Mouse (Mus musculus) myocyte (in vitro differentiated cells): ENCODE data around the gene Nf1. TPM values are rescaled to one million over a fixed set of nuclear protein-coding genes. Genes with fewer than 3 reads are reported as not detected.

Source experiments
- H3K27me3 ChIP-seq: one replicate; pipeline ENCODE4 v1.6.1; 2011; ENCODE audit not compliant: control insufficient read depth, insufficient read depth, insufficient read length
- H3K36me3 ChIP-seq: one replicate; pipeline ENCODE4 v1.6.1; 2011; ENCODE audit not compliant: control insufficient read depth, insufficient read depth
- H3K4me2 ChIP-seq: one replicate; pipeline ENCODE4 v1.6.1; 2011; ENCODE audit warnings: low read depth, control low read depth
- H3K4me3 ChIP-seq: one replicate; pipeline ENCODE4 v1.5.1; 2011; ENCODE audit warnings: mild to moderate bottlenecking, control low read depth, moderate library complexity
- H3K79me2 ChIP-seq: one replicate; pipeline ENCODE4 v1.6.1; 2011; ENCODE audit not compliant: control insufficient read depth, insufficient read depth
- H3ac ChIP-seq: one replicate; pipeline ENCODE4 v1.6.1; 2011; ENCODE audit not compliant: control insufficient read depth, insufficient read length
- CEBPB ChIP-seq: IDR thresholded peaks from 2 replicates; pipeline ENCODE4 v1.6.1; 2011; ENCODE audit warnings: mild to moderate bottlenecking, moderate library complexity; ENCODE audit not compliant: poor library complexity, insufficient read depth, severe bottlenecking
- E2F4 ChIP-seq: IDR thresholded peaks from one replicate; pipeline ENCODE4 v1.6.1; 2011; ENCODE audit warnings: mild to moderate bottlenecking, control low read depth, moderate library complexity; ENCODE audit not compliant: insufficient read depth
- MAX ChIP-seq: IDR thresholded peaks from one replicate; pipeline ENCODE4 v1.6.1; 2011; ENCODE audit warnings: low read depth, mild to moderate bottlenecking, control low read depth
- MYOD1 ChIP-seq, 3 experiments: IDR thresholded peaks; one replicate each; pipeline ENCODE4 v1.6.1; 2011; ENCODE audit warnings: control low read depth in 2 of 3, low read depth in 2 of 3, mild to moderate bottlenecking in 2 of 3, moderate library complexity in 1 of 3; ENCODE audit not compliant: insufficient read length in 2 of 3, control insufficient read depth in 1 of 3
- MYOG ChIP-seq, 3 experiments: IDR thresholded peaks; one replicate each; pipeline ENCODE4 v1.6.1; 2011; ENCODE audit warnings: control low read depth in 2 of 3, low read depth in 2 of 3, mild to moderate bottlenecking in 2 of 3; ENCODE audit not compliant: insufficient read length in 2 of 3, control insufficient read depth in 1 of 3, insufficient read depth in 1 of 3
- POLR2A ChIP-seq: IDR thresholded peaks from one replicate; pipeline ENCODE4 v1.6.1; 2011; ENCODE audit warnings: low read depth, mild to moderate bottlenecking, control low read depth, moderate library complexity; ENCODE audit not compliant: insufficient read length
- POLR2AphosphoS2 ChIP-seq: IDR thresholded peaks from one replicate; pipeline ENCODE4 v1.6.1; 2011; ENCODE audit warnings: low read depth, control low read depth; ENCODE audit not compliant: insufficient read length
- REST ChIP-seq: IDR thresholded peaks from one replicate; pipeline ENCODE4 v1.6.1; 2011; ENCODE audit warnings: mild to moderate bottlenecking, control low read depth, moderate library complexity; ENCODE audit not compliant: insufficient read depth, insufficient read length
- SRF ChIP-seq: IDR thresholded peaks from one replicate; pipeline ENCODE4 v1.6.1; 2011; ENCODE audit warnings: low read depth; ENCODE audit not compliant: control insufficient read depth, insufficient read length
- TCF12 ChIP-seq: IDR thresholded peaks from one replicate; pipeline ENCODE4 v1.6.1; 2011; ENCODE audit warnings: mild to moderate bottlenecking, control low read depth; ENCODE audit not compliant: poor library complexity, insufficient read depth, severe bottlenecking
- TCF3 ChIP-seq: IDR thresholded peaks from one replicate; pipeline ENCODE4 v1.6.1; 2011; ENCODE audit warnings: low read depth, control low read depth; ENCODE audit not compliant: insufficient read length
- USF1 ChIP-seq: IDR thresholded peaks from one replicate; pipeline ENCODE4 v1.6.1; 2011; ENCODE audit warnings: low read depth, mild to moderate bottlenecking, control low read depth, moderate library complexity
- polyA plus RNA-seq: library from polyadenylated mRNA; unstranded; fragments of >200 nt; fragmentation: generic; extraction: Trizol; gene quantifications from one replicate; pipeline ENCODE4 v1.2.1, GENCODE M21; 2012; ENCODE audit warnings: missing spikeins

The Nf1 gene
- polyA plus RNA-seq, 1 experiment: 8.2 TPM

DNA sequence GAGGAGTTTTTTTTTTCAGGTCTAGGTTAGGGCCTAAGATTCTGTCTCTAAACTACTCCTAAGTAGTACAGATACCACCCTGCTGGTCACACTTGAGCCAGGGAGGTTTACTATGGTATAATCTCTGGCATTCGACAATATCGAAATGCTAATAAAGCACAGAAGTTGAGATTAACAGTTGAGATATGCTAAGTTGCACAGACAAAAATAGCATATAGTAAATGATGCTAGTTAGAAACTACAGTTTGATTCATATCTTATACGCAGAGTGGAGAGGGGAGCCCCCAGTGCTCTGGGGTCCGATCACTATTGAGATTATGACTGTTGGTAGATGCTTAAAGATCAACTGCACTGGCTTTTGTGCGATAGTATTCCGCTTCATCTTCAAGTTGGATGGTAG lies 189.7 kb downstream of the Nf1 start:
- no peak for TF ChIP-seq MAX
- Histone ChIP-seq H3K36me3 (peaks cover 31% of the 10 kb centered on the region), H3K79me2 (peaks cover 10% of the 10 kb centered on the region), H3K4me3 (peak overlapping the region; percentile 21), H3K4me2 (peak overlapping the region; percentile 94), H3ac (no peak overlapping the region), H3K27me3 (no peaks in the 10 kb centered on the region)

DNA sequence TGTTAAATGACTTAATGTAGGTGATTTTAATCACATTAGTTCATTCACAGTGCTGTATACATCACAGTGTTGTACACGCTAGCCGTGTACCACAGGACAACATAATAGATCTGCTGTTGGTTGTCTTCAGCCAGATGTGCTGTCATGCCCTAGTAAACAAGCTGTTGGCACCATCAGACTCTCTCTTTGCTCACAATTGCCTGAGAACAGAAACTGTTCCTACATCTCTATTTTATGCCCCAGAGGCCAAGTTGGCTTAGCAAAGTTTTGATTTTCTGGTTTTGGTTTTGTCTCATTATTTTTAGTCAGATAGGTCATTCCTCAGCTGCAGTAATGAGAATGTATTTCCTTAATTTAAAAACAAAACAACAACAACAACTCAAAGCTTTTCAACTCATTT lies 190.2 kb downstream of the Nf1 start:
- peaks cover 10% of the 10 kb centered on the region for H3K79me2 ChIP-seq
- H3K4me3 ChIP-seq: peak overlapping the region; percentile 21
- no peak overlapping the region for H3ac ChIP-seq
- H3K4me2 ChIP-seq: peak overlapping the region; percentile 94
- no peak for TF ChIP-seq E2F4
- TF ChIP-seq MYOG (IDR thresholded peaks at IDR 0.05; ENCODE audit: control insufficient read depth in 1 of 3, insufficient read depth in 1 of 3, insufficient read length in 2 of 3, low read depth in 2 of 3): no peak
- no peak for TF ChIP-seq TCF3
- no peak for TF ChIP-seq REST
- TF ChIP-seq SRF: no peak
- no peak for TF ChIP-seq TCF12
- TF ChIP-seq POLR2A: no peak
- TF ChIP-seq USF1: no peak
- no peak for TF ChIP-seq POLR2AphosphoS2
- TF ChIP-seq MAX: no peak
- peaks cover 31% of the 10 kb centered on the region for H3K36me3 ChIP-seq
- H3K27me3 ChIP-seq: no peaks in the 10 kb centered on the region

DNA sequence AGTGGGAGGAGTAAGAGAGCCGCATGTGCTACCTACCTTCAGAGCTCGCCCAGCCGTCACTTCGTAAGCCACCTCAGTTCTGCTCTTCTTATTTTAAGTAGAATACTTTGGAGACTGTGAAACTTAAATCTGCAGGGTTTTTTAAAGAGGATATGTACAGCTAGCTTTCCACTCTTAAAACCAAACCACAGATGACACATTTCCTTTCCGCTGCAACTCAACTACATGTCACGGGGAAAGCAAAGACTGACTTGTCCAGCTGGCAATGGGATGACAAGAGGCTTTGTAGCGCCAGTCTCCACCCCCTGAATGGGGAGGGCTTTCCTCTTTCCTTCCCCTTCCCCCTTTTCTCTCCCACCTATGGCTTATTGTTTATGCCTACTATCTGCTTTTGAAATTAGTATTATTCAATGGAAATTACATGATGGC lies 190.9 kb downstream of the Nf1 start, which contains the start of the genes Evi2 and Evi2a:
TSS of gene Evi2 (minus strand) at position 257 of the 429 bp plus-strand sequence.
TSS of gene Evi2a (minus strand) at position 277 of the 429 bp plus-strand sequence.
- no peak for TF ChIP-seq USF1
- no peak for TF ChIP-seq REST
- peak; percentile 85 to 89 (median 88) for TF ChIP-seq MYOD1 (IDR thresholded peaks at IDR 0.05; ENCODE audit: control insufficient read depth in 1 of 3, insufficient read length in 2 of 3, low read depth in 2 of 3)
- TF ChIP-seq POLR2A: peak; percentile 45
- peak within 1 kb of the TSS; percentile 21 for H3K4me3 ChIP-seq

DNA sequence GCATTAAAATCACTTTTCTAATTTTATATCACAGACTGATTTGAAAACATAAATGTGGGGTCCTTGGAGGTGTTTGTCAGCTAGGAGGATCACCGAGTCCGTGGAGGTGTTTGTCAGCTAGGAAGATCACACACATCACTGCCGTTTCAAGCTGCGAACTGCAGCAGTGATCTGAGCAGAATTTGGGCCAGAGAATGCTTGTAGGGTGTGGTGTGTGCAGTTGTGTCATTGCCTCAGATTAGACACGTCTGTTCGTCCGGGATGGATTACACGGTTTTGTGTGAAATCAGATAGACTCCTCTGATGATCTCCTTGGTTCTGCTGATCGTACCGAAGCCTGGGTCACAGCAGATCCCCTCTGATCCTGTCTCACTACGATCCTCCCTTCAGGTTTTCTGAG lies 191.3 kb downstream of the Nf1 start:
- Histone ChIP-seq H3K27me3 (no peaks in the 10 kb centered on the region), H3K4me3 (peak overlapping the region; percentile 21), H3K36me3 (peaks cover 23% of the 10 kb centered on the region), H3ac (no peak overlapping the region), H3K4me2 (peak overlapping the region; percentile 94), H3K79me2 (peaks cover 10% of the 10 kb centered on the region)
- TF ChIP-seq MYOD1 (IDR thresholded peaks at IDR 0.05; ENCODE audit: control insufficient read depth in 1 of 3, insufficient read length in 2 of 3, low read depth in 2 of 3) (peak in 1 of 3 experiments; percentile 51), E2F4 (no peak)

More for the DNA sequence above, 190.9 kb downstream of the Nf1 start, which contains the start of the genes Evi2 and Evi2a:
- H3ac ChIP-seq: no peak within 1 kb of the TSS
- H3K4me2 ChIP-seq: peak within 1 kb of the TSS; percentile 94
- H3K27me3 ChIP-seq: no peaks in the 10 kb centered on the region
- H3K79me2 ChIP-seq: peaks cover 10% of the 10 kb centered on the region
- peaks cover 27% of the 10 kb centered on the region for H3K36me3 ChIP-seq

DNA sequence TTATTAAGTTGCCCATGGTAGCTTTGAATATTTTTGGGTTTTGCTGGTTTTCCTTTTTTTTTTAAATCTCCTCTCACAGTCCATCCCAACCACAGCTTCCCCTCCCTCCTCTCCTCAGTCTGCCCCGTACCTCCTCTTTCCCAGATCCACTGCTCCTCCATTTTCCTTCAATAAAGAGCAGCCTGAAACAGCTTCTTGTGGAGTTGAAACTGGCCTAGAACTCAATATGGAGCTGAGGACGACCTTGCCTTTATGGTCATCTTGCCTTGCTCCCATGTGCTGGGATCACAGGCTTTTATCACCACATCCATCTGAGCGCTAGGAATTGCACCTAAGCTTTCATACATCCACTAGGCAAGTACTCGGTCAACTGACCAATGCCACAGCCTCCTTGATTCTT lies 192.0 kb downstream of the Nf1 start:
- H3K4me2 ChIP-seq: no peak overlapping the region
- TF ChIP-seq TCF3 (no peak), MYOG (IDR thresholded peaks at IDR 0.05; ENCODE audit: control insufficient read depth in 1 of 3, insufficient read depth in 1 of 3, insufficient read length in 2 of 3, low read depth in 2 of 3) (no peak), E2F4 (no peak), USF1 (no peak), SRF (no peak), MAX (no peak), CEBPB (no peak), POLR2A (no peak), REST (no peak), MYOD1 (IDR thresholded peaks at IDR 0.05; ENCODE audit: control insufficient read depth in 1 of 3, insufficient read length in 2 of 3, low read depth in 2 of 3) (no peak), POLR2AphosphoS2 (no peak), TCF12 (no peak)
- no peaks in the 10 kb centered on the region for H3K27me3 ChIP-seq
- H3ac ChIP-seq: no peak overlapping the region
- peak overlapping the region; percentile 21 for H3K4me3 ChIP-seq
- peaks cover 17% of the 10 kb centered on the region for H3K36me3 ChIP-seq
- peaks cover 10% of the 10 kb centered on the region for H3K79me2 ChIP-seq

DNA sequence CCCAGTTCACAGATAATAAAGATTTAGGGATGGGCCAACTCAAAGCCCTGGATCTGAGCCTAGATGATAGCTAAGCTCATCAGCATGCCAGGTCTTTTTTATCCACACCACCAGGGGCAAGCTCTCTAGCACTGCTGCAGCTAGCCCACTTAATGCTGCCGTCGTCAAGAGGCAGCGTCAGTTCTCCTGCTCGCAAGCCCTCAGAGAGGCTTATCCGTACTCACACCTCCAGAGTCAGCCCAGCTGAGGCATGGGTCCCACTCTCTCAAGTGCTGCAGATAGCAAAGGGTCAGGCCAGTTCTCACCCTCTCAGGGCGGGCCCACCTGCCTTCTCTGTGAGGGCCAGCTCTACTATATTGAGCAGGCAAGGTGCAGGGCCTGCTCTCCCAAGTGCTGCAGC lies 193.8 kb downstream of the Nf1 start:
- Histone ChIP-seq H3K79me2 (peaks cover 10% of the 10 kb centered on the region), H3K4me3 (no peak overlapping the region), H3K36me3 (peaks cover 12% of the 10 kb centered on the region), H3ac (no peak overlapping the region), H3K4me2 (no peak overlapping the region), H3K27me3 (no peaks in the 10 kb centered on the region)
- TF ChIP-seq CEBPB (no peak), E2F4 (no peak), MAX (no peak), SRF (no peak), POLR2AphosphoS2 (no peak), MYOD1 (IDR thresholded peaks at IDR 0.05; ENCODE audit: control insufficient read depth in 1 of 3, insufficient read length in 2 of 3, low read depth in 2 of 3) (no peak), TCF3 (no peak), MYOG (IDR thresholded peaks at IDR 0.05; ENCODE audit: control insufficient read depth in 1 of 3, insufficient read depth in 1 of 3, insufficient read length in 2 of 3, low read depth in 2 of 3) (no peak), USF1 (no peak), POLR2A (no peak)
